Mouse (Mus musculus) spleen, adult 2 months (tissue): ENCODE measurements around the gene Lpin1.

Experiments used
- CTCF ChIP-seq: fragments of 200-500 bp; IDR thresholded peaks from 2 replicates; pipeline ENCODE4 v1.5.1; 2011; ENCODE audit warnings: mild to moderate bottlenecking, inconsistent platforms; ENCODE audit not compliant: insufficient read depth, insufficient read length, insufficient replicate concordance; ENCODE audit errors: extremely low read depth
- POLR2A ChIP-seq: fragments of 200-500 bp; IDR thresholded peaks from 2 replicates; pipeline ENCODE4 v1.6.1; 2011; ENCODE audit warnings: low read depth, low read length, inconsistent platforms

- TF ChIP-seq POLR2A (no peak), CTCF (no peak)
Measured at GRCm38 (mm10) chr12:16580306-16580705, 30.5 kb downstream of the Lpin1 start.
